Mouse (Mus musculus) hindbrain, embryonic 14.5 days (tissue): ENCODE data around the gene Zbtb20. TPM values are rescaled to one million over a fixed set of nuclear protein-coding genes. Genes with fewer than 3 reads are reported as not detected.

Experiments
- ATAC-seq: fragments of 200-750 bp; cut with Nextera tagmentation; 2 replicates; pipeline ENCODE4 v1.8.0; 2017; ENCODE audit warnings: moderate number of reproducible peaks, mild to moderate bottlenecking, moderate TSS enrichment, moderate library complexity; ENCODE audit not compliant: low FRiP score
- DNase-seq: peaks from one replicate; pipeline ENCODE4 v3.0.0-alpha.2; 2015; ENCODE audit warnings: low spot score
- H3K27ac ChIP-seq: fragments of 300-500 bp; sonication (generic); 2 replicates; pipeline ENCODE4 v1.5.1; 2014; ENCODE audit warnings: mild to moderate bottlenecking, moderate library complexity
- H3K27me3 ChIP-seq: fragments of 300-500 bp; sonication (generic); 2 replicates; pipeline ENCODE4 v1.6.1; 2014; ENCODE audit warnings: mild to moderate bottlenecking, low read length, mixed read lengths; ENCODE audit not compliant: control insufficient read depth, insufficient read depth
- H3K36me3 ChIP-seq: fragments of 300-500 bp; sonication (generic); replicated peaks from 2 replicates; pipeline ENCODE4 v1.6.1; 2014; ENCODE audit not compliant: control insufficient read depth, insufficient read depth
- H3K4me1 ChIP-seq: fragments of 300-500 bp; sonication (generic); replicated peaks from 2 replicates; pipeline ENCODE4 v1.6.1; 2014; ENCODE audit warnings: antibody characterized with exemption, low read length, mixed read lengths; ENCODE audit not compliant: control insufficient read depth, insufficient read depth
- H3K4me2 ChIP-seq: fragments of 300-500 bp; sonication (generic); replicated peaks from 2 replicates; pipeline ENCODE4 v1.6.1; 2014; ENCODE audit warnings: mild to moderate bottlenecking, moderate library complexity
- H3K4me3 ChIP-seq: fragments of 300-500 bp; sonication (generic); replicated peaks from 2 replicates; pipeline ENCODE4 v1.5.1; 2014; ENCODE audit warnings: mild to moderate bottlenecking, low read length
- H3K9ac ChIP-seq: fragments of 300-500 bp; sonication (generic); 2 replicates; pipeline ENCODE4 v1.6.1; 2014
- H3K9me3 ChIP-seq: fragments of 300-500 bp; sonication (generic); 2 replicates; pipeline ENCODE4 v1.6.1; 2016; ENCODE audit warnings: low read length; ENCODE audit not compliant: control insufficient read depth
- WGBS: fragments of 180-500 bp; shearing (Covaris S2); extraction: QIAGEN DNeasy Blood & Tissue Kit; methylation state at CpG from one replicate; pipeline ENCODE4 v1.1.7; 2014; 5-methylcytosine and 5-hydroxymethylcytosine counted together
- polyA plus RNA-seq: library from polyadenylated mRNA; unstranded; fragments of >200 nt; fragmentation: Nextera tagmentation; extraction: Ambion mirVana; gene quantifications from 2 replicates; pipeline ENCODE4 v1.2.1, GENCODE M21; 2014

Gene Zbtb20
- polyA plus RNA-seq, 1 experiment from 2014 or later: 49.7 TPM

DNA sequence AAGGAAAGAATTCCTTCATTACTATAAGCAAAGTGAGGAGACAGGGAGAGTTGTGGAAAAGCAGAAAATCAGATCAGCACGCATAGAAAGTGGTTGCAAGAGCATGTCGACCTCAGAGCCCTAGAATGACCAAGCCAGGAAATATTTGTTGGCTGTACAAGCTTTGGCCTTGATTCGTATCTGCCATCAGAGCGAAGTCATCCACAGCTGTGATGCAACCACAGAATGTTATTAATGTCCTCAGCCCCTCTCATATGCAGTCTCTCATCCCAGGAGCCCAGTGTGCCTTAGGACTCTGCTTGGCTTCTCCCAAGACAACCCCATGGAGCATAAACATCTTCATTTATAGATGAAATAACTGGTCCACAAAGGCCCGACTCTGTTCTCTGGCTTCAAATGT, 716.4 kb downstream of the Zbtb20 start:
- no peak overlapping the region for H3K4me3 ChIP-seq

DNA sequence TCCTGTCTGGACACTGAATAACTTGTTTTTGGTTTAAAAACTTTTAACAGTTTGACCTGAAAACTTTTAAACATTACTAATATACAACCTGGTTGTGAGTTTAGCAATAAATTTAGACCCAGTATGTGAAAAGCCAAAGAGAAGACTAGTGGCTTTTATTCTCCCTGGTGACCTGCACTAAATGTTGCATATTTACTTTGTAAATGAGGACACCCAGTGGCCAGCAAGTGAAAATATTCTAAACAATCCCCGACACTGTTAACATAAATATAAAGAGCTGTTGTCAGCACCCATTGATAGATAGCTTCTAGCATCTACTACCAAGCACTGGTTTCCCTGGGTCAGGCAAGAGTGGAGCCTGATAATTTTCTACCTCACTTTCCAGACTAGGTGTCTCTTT, 717.1 kb downstream of the Zbtb20 start:
- 6% methylated on average over 1 of the region's 1 CpGs for WGBS

More for the DNA sequence above, 716.4 kb downstream of the Zbtb20 start:
- Histone ChIP-seq H3K9me3 (no peaks in the 10 kb centered on the region), H3K27me3 (no peaks in the 10 kb centered on the region), H3K27ac (no peak overlapping the region), H3K4me1 (0 out of 2 replicates have a peak, but pooled peaks cover 4% of the 10 kb centered on the region), H3K9ac (no peak overlapping the region), H3K4me2 (no peak overlapping the region), H3K36me3 (peaks cover 7% of the 10 kb centered on the region; the same call in 1 of the 2 replicates)
- 73% methylated on average over 5 of the region's 5 CpGs for WGBS
- DNase-seq (no peak), ATAC-seq (no peak)

DNA sequence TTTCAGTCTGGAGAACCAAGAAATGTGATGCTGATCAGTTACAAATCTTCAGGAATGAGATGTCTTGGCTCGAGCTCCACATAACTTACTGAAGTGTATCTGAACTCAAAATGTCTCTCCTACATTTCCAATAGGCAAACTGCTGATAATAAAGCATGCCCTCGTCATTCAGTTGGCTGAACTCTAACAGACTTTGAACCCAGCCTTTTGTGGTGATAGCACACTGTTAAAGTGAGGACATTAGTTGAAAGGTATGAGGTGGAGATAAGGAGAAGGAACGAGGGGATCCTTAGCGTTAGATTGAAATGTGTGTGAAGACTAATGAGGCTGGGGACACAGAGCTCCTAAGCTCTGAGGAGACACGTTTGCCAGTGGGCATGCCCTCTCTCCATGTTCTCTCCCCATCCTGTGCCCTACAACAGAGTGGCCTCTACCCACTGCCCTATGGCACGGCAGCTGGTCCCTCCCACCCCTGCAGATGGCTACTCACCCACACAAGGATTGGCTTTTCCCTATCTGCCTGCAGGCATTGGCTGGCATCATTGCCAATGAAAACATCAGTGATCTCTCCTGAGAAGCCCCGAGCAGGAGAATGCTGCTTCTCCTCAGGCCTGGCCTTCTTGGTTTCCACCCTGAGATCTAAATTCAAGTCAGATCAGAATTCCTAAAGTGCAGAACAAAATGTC, 721.8 kb downstream of the Zbtb20 start:
- 84% methylated on average over 7 of the region's 7 CpGs for WGBS
- no peak for DNase-seq
- Histone ChIP-seq H3K9ac (no peak overlapping the region), H3K4me1 (no peaks in the 10 kb centered on the region), H3K27ac (no peak overlapping the region), H3K36me3 (peaks cover 7% of the 10 kb centered on the region; the same call in 1 of the 2 replicates), H3K4me3 (no peak overlapping the region), H3K9me3 (no peaks in the 10 kb centered on the region), H3K4me2 (no peak overlapping the region), H3K27me3 (no peaks in the 10 kb centered on the region)
- no peak for ATAC-seq

More for the DNA sequence above, 717.1 kb downstream of the Zbtb20 start:
- no peak overlapping the region for H3K9ac ChIP-seq
- no peak for ATAC-seq
- no peak overlapping the region for H3K27ac ChIP-seq
- no peak overlapping the region for H3K4me2 ChIP-seq
- H3K27me3 ChIP-seq: no peaks in the 10 kb centered on the region
- H3K4me3 ChIP-seq: no peak overlapping the region
- H3K4me1 ChIP-seq: 0 out of 2 replicates have a peak, but pooled peaks cover 4% of the 10 kb centered on the region
- peak; percentile 63 for DNase-seq
- H3K36me3 ChIP-seq: peaks cover 7% of the 10 kb centered on the region; the same call in 1 of the 2 replicates
- H3K9me3 ChIP-seq: no peaks in the 10 kb centered on the region

DNA sequence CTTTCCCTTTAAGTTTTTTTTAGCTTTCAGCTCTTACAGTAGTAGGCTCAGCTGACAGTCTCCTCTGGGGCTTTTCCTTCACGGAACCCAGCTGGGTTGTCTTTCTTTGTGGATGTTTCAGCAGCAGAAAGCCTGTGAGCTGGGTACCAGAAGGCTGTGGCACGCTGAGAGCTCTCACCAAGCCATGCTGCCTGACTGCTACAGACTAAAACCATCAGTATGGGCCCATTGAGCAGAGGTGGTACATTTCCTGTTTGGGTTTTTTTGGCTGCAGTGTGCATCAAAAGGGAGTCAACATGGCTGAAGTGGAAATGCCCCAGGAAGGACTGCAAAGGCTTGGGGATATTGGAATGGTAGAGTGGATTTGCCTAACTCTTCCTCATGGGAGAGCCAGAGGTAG, 724.0 kb downstream of the Zbtb20 start:
- Histone ChIP-seq H3K4me3 (no peak overlapping the region), H3K27me3 (no peaks in the 10 kb centered on the region), H3K4me1 (no peaks in the 10 kb centered on the region), H3K27ac (no peak overlapping the region), H3K4me2 (no peak overlapping the region), H3K9me3 (no peaks in the 10 kb centered on the region), H3K9ac (no peak overlapping the region), H3K36me3 (peaks cover 7% of the 10 kb centered on the region; the same call in 1 of the 2 replicates)
- DNase-seq (no peak), ATAC-seq (no peak)
- WGBS: 71% methylated on average over 2 of the region's 2 CpGs

DNA sequence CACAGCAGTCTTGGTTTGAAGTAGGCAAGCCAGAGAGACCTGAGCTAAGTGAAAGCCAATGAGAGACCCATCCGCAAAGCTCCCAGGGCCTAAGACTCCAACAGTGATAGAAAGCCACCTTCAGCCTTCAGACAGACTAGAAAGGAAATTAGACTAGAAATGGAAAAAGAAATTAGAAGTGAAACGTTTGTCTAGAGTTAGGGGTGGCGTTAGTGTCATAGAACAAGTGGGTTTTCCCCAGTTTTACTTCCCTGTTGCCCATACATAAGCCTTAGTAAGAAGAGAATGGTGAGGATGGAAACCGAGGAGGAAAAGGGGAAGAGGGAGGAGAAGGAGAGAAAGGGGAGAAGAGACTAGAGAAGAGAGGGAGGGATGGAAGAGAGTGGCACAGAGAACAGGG, 726.9 kb downstream of the Zbtb20 start:
- Histone ChIP-seq H3K9ac (no peak overlapping the region), H3K27ac (no peak overlapping the region), H3K4me3 (no peak overlapping the region), H3K27me3 (no peaks in the 10 kb centered on the region), H3K4me1 (no peaks in the 10 kb centered on the region), H3K36me3 (peaks cover 2% of the 10 kb centered on the region; the same call in 1 of the 2 replicates), H3K4me2 (no peak overlapping the region), H3K9me3 (no peaks in the 10 kb centered on the region; the same call in 1 of the 2 replicates)
- no peak for ATAC-seq
- WGBS: 79% methylated on average over 4 of the region's 4 CpGs
- no peak for DNase-seq

DNA sequence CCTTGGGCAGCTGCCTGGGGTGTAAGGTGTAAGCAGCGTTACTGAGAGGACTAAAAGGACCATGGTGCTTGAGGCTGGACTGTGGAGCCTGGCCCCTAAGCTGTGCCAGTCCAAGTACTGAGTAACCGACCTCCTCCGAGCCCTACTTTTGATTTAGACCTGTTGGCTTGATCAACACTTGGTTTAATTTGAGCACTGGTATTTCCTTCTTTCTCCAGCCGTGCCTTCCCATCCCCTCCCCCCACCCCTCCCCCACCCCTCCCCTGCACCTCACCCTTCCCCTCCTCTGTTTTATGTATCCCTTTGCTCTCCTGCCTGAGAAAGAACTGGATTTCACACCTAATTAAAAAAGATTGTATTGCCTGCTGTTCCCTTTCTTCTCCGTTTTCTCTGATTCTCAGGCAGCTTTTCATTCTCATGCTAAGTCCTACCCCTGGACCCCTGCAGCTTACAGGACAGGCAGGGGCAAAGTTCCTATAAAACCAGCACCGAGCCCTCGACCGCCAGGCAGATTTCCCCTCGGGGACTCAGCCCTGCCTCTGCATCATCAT, 728.0 kb downstream of the Zbtb20 start:
- Histone ChIP-seq H3K4me2 (no peak overlapping the region), H3K36me3 (peaks cover 4% of the 10 kb centered on the region; the same call in 1 of the 2 replicates), H3K9ac (no peak overlapping the region), H3K27ac (peak overlapping the region; percentile 34; the same call in 1 of the 2 replicates), H3K4me1 (no peaks in the 10 kb centered on the region), H3K9me3 (no peaks in the 10 kb centered on the region; the same call in 1 of the 2 replicates), H3K4me3 (no peak overlapping the region), H3K27me3 (no peaks in the 10 kb centered on the region)
- DNase-seq (peak; percentile 40), ATAC-seq (peak; percentile 51; the same call in 1 of the 2 replicates)
- 5% methylated on average over 9 of the region's 9 CpGs for WGBS

DNA sequence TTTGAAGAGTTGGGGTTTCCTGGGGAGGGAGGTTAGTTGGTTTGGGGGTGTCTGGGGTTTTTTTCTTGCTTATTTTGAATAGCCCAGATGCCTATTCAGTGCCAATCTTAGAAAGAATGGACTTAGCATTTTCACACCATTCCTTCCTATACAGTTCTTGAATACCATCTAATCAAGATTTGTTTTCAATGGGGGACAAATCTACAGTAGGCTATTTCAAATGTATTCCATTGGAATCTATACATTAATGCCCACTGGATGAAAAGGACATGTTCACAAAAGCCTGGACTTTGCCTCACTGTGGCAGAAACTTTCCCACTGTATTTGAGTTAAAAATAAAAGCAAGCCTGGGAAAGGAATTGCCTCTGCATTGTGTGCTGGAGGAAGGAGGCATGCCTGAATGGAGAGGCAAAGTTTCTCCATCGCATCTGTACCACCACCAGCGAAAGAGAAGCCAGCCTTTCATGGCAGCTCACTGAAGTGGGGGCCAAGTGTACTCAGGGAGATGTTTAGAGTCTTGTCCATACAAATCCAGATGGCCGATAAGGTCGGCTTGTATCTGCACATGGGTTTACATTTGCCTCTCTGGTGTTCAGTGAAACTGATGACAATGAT, 728.8 kb downstream of the Zbtb20 start:
- no peak overlapping the region for H3K4me3 ChIP-seq
- H3K4me2 ChIP-seq: no peak overlapping the region
- ATAC-seq (no peak), DNase-seq (no peak)
- no peak overlapping the region for H3K9ac ChIP-seq
- H3K27me3 ChIP-seq: no peaks in the 10 kb centered on the region
- H3K4me1 ChIP-seq: no peaks in the 10 kb centered on the region
- 23% methylated on average over 4 of the region's 4 CpGs for WGBS
- H3K9me3 ChIP-seq: no peaks in the 10 kb centered on the region; the same call in 1 of the 2 replicates
- H3K27ac ChIP-seq: peak overlapping the region; percentile 57
- peaks cover 9% of the 10 kb centered on the region for H3K36me3 ChIP-seq

DNA sequence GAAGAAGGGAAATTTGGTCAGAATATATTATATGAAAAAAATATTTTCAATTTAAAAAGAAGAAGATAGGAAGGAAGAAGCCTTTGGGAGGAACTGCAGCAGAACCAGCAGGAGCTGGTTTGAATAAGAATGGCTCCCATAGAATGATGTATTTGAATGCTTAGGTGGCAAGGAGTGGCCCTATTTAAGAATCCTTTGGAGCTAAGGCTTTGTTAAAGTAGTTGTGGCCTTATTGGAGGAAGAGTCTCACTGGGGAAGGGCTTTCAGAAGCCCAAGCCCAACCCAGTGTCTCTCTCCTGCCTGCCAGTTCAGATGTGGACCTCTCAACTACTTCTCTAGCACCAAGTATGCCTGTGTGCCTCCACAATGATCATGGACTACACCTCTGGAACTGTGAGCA, 731.4 kb downstream of the Zbtb20 start:
- H3K9me3 ChIP-seq: no peaks in the 10 kb centered on the region; the same call in 1 of the 2 replicates

DNA sequence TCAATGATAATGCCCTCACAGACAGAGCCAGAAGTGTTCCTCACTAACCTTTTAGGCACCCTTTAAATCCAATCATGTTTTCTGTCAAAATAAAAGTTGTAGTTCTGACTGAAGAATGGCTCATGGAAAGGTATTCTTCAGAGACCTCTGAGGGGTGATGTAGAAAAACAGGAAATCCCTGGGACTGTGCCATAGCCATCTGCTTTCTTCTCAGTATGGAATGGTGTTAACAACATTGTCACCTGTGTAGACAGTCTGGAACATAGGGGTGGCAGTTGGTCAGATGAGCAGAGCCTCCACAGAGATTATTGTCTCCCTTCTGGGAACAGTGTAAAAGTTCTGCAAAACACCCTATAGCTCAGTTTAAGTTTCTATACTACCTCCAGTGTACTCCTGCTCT, 732.4 kb downstream of the Zbtb20 start:
- no peak overlapping the region for H3K27ac ChIP-seq
- no peak overlapping the region for H3K4me2 ChIP-seq
- H3K27me3 ChIP-seq: no peaks in the 10 kb centered on the region
- no peak overlapping the region for H3K4me3 ChIP-seq
- H3K9me3 ChIP-seq: no peaks in the 10 kb centered on the region; the same call in 1 of the 2 replicates
- H3K36me3 ChIP-seq: peaks cover 34% of the 10 kb centered on the region
- DNase-seq (no peak), ATAC-seq (no peak)
- H3K4me1 ChIP-seq: no peaks in the 10 kb centered on the region
- H3K9ac ChIP-seq: no peak overlapping the region

More for the DNA sequence above, 731.4 kb downstream of the Zbtb20 start:
- no peak overlapping the region for H3K4me3 ChIP-seq
- ATAC-seq (no peak), DNase-seq (no peak)
- H3K27me3 ChIP-seq: no peaks in the 10 kb centered on the region
- H3K27ac ChIP-seq: no peak overlapping the region
- no peak overlapping the region for H3K4me2 ChIP-seq
- H3K9ac ChIP-seq: no peak overlapping the region
- peaks cover 29% of the 10 kb centered on the region for H3K36me3 ChIP-seq
- no peaks in the 10 kb centered on the region for H3K4me1 ChIP-seq
